Mouse (Mus musculus): ENCODE data around the gene Fam43b.

DNA sequence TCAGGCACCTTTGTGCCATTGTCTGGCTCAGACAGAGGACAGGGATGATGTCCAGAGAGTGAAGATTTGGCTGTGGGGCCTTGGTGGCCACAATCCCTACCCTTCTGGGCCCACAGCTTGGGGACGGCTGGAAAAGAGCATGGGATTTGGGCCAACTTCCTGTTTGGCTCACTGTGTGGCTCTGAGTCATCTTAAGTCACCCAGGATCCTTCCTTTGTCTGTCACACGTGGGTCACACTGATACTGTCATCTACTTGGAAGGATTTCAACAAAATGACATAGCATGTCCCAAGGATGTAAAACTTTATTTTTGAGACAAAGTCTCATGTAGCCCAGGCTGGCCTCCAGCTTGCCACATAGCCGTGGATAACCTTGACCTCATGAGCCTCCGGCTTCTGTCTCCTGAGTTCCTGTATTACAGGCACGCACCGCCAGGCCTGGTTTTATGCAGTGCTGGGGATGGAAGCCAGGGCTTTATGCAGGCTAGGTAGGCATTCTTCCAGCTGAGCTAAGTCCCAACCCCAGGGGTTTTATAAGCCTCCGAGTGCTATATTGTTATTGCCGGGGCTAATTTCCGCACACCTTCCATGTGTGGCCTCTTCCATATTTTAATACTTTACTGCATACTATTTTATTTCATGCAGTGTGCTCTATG is 51.3 kb downstream of the Fam43b start:
- TF ChIP-seq EP300 (optimal IDR thresholded peaks at IDR 0.05) (no peak), CTCF (IDR thresholded peaks at IDR 0.05; ENCODE audit: low read depth) (no peak)
